Mouse (Mus musculus) layer of hippocampus, postnatal 14 days (tissue): Measurements from ENCODE around the gene Lemd1. TPM values are rescaled to one million over a fixed set of nuclear protein-coding genes. Genes with fewer than 3 reads are reported as not detected.

ENCODE experiments used
- DNase-seq, 2 experiments: peaks; one replicate each; pipeline ENCODE4 v3.0.0; 2021 to 2022; ENCODE audit warnings: low spot score in 2 of 2, mixed read lengths in 1 of 2
- total RNA-seq, 2 experiments: library from RNA; stranded (reverse); gene quantifications; 2 replicates each; pipeline ENCODE4 v1.2.3; 2021

Lemd1 gene
- total RNA-seq, 2 experiments from 2014 or later = 1.4 to 1.8 TPM

DNA sequence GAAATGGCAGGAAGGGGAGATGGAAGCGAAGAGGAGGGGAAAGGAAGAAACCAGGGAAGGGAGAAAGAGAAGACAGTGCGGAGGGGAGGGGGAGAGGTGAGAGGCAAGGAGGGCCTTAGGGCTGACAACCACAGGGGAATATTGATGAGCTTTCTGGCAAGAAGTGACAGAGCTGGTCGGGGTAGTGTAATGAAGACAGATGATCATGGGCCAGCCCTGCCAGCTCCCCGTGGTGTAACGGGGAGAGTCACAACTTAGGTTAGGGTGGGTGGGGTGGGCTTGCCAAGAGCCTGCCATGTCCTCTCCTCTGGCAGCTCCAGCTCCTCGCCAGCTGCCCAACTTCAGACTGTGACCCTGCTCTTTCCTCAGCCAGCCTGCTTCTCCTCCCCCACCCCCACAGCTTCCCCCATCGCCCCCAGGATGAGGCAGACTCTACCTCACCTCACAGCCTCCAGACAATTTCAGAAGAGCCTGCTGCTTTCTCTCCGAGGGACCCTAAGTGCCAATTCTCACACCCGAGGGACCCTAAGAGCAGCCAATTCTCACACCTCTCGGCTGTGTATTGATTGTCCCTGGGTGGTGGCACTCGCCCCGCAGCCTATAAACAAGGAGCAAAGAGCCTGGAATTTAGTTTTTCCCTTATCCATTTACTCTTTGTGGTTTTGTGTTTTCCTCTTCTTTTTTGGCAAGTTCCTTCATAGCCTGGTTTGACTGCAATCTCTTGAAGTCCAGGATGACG is 26.3 kb upstream of the Lemd1 start:
- DNase-seq = no peak

DNA sequence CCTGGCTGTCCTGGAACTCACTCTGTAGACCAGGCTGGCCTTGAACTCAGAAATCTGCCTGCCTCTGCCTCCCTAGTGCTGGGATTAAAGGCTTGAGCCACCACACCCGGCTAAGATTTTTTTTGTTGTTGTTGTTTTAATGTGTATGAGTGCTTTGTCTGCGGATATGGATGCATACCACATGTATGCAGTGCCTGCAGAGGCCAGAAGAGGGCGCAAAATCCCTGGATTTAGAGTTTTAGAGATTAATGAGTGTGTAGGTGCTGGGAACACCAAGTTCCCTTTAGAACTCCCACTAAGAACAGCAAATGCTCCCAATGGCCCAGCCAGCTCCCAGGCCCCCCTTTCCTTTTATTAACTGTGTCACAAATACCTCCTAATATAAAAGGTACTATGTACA is 25.4 kb upstream of the Lemd1 start:
- DNase-seq = no peak

DNA sequence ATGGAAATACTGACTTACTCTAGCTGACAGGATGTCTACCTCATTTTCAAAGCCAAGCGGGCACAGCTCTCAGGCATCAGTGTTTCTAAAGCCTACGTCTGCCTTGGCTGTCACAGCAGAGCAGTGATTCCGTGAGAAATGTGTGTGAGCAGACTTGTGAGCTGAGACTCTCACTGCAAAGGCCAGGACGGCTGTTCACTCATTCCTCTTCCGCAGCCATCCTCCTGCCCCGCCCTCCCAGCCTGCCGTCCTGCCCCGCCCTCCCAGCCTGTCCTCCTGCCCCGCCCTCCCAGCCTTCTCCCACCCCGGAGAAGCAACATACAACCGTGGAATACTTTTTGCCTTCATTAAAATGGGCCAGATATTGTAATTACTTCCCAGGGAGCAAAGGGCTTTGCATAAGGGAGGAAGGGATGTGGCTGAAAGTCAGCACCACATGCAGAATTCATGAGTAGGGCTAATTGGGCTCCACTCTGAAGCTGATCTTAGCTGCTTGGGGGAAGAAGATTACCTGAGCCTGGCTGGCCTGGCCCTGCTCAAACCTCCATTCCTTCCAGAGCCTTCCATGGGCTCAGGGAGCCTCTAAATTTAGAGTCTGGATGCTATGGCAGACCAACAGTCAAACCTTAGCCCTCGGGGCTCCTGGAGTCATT is 23.0 kb upstream of the Lemd1 start:
- DNase-seq = peak in 1 of 2 experiments; percentile 52

- no peak for DNase-seq
Observed at GRCm38 (mm10) chr1:132170698-132171097, 20.5 kb upstream of the Lemd1 start.

DNA sequence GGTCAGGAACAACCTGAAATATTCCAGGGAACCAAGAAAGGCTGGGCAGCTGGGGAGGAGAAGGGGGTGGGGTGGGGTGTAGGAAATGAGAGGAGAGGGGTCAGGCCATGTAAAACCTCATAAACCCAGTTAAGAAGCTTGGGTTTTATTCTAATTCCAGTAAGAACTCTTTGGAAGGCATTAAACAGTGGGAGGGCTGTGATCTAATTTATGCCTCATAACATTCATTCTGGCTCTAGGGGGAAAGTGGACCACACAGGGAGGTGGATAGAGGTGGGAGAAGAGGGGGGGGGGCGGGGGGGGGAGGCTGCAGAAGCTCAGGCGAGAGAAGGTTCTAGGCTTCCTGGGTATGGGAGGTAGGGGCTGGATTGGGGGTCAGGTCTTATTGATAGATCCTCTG is 19.6 kb upstream of the Lemd1 start:
- no peak for DNase-seq

GRCm38 (mm10) chr1:132186303-132186702 is 4.9 kb upstream of the Lemd1 start:
- no peak for DNase-seq

GRCm38 (mm10) chr1:132188442-132189066 is 2.7 kb upstream of the Lemd1 start:
- DNase-seq = no peak

- DNase-seq = no peak
Observed at GRCm38 (mm10) chr1:132189231-132189630, 2.0 kb upstream of the Lemd1 start.

GRCm38 (mm10) chr1:132190040-132190513 is 1.2 kb upstream of the Lemd1 start:
- peak in 1 of 2 experiments; percentile 65 for DNase-seq

GRCm38 (mm10) chr1:132190621-132191092 is 574 bp upstream of the Lemd1 start:
- DNase-seq = no peak

DNA sequence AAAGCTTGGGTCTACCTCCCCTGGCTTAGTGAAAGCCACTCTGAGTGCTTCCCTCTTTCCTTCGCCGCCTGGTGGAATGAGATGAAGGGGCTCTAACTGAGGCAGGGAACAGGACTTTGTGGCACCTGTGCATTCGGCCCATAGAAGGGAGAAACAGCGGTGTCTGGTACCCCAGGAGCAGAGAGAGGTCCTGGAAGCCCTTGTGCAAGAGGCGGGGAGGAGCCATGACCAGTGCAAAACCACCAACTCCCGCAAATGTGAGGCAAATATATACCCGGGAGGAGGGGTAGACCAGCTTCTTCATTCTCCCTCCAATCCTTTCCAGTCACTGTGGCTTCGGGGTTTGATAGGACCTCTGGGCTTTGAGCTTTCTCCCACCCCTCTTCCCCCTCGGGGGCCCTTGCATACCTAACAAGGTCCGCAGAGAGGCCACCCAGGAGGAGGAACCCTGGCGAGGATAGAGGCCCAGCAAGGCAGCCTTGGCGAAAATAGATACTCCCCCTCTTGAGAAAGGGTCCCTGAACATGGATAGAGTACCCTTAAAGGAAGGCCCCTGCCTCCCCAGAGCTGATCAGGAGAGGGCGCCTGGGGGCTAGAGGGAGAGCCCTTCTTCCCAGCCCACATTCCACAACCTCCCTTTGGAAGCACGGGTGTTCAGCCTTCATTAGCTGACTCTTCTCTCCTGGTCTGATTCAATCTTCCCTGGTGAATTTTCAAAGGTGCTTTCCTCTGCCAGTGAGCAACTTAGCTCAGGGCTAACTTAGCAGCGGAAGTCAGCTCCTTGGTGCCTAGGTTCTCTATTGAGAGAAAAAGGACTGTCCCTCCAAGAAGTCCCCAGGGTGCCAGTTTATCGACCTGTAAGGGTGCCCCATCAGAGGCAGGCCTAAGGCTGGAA is 802 bp downstream of the Lemd1 start:
- DNase-seq = peak in 1 of 2 experiments; percentile 15

GRCm38 (mm10) chr1:132193806-132194205 is 2.6 kb downstream of the Lemd1 start:
- DNase-seq = no peak

DNA sequence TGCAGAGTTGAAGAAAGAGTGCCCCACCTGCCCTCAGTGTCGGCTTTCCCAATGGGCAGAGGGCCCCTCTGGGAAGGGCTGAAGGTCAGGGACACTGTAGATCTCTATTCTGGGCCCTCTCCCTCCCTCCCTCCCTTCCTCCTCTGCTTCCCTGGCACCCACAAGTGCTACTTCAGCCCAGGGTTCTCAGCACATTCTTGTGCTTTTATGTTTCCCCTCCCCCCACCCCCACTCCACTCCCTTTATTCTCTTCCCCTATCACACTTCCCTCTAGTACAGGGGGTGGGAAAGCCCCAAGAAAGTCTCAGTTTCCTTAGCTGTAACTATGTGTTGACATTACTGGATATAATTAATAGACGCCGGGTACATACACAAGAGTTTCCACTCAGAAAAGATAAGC is 3.4 kb downstream of the Lemd1 start:
- DNase-seq = no peak

GRCm38 (mm10) chr1:132195100-132195499 is 3.9 kb downstream of the Lemd1 start:
- DNase-seq = no peak

GRCm38 (mm10) chr1:132195681-132196080 is 4.5 kb downstream of the Lemd1 start:
- DNase-seq = no peak

DNA sequence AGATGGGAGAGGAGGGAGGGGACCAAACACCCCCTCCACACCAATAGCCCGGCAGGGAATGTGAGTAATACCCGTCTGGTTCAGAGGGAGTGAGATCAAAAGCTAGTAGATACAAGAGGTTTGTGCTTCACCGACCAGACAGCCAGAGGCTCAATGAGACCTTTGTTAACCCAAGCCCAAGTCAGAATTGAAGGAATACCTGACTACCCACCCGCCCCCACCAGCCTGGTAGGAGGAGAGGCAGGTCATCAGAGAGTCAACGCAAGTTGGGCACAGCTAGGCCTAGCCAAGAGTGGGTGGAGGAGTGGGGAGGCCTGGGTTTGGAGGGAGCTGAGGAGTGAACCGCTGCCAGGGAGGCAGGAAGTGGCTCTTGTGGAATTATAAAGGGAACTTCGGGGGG is 5.1 kb downstream of the Lemd1 start:
- no peak for DNase-seq

DNA sequence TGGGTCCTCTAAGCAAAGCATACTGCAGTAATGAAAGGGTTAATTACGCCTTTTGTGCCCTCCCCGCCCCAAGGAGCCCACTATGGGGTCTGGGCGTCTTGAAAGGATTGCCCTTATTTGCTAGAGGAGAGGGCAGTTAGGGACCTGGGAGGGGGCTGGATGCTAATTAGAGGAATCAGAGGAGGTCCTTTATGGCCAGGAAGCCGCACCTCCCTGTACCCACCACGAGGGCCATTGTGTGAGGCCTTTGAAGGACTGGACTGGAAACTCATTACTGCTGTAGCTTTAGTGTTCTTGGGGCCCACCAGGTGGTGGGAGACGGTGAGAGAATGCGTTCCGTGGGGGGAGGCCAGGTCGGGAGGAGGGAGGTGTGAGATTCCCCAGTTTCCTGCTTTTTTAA is 6.4 kb downstream of the Lemd1 start:
- peak in 1 of 2 experiments; percentile 1 for DNase-seq

DNA sequence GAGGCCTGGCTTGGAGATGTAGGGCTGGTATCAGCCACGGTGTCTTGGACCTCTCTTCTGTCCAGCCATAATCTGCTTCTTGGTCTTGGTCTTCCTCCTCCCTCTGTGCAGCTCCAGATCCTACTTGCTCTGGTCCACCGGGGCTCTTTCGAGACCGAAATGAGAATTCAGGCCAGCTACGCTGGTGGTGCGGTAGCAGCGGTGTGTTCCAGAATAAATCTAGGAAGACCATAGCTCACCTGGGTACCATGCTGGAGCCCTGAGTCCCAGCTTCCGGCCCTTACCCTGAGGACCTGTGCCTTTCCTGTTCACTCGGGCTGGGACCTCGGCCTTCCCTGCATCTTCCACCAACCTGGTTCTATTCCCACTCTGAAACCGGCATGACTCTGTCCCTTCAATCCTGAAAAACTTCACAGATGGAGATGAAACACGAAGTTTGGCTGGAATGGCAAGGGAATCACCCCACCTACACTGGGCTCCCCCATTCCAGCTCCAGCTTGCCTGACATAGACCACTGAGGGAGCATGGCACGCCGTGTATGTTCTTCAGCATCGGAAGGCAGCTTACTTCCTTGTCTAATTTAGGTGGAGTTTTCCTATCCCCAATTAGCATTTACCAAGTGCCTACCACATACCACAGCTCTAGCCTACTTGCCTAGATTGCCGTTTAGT is 7.3 kb downstream of the Lemd1 start:
- DNase-seq = peak in 1 of 2 experiments; percentile 8

DNA sequence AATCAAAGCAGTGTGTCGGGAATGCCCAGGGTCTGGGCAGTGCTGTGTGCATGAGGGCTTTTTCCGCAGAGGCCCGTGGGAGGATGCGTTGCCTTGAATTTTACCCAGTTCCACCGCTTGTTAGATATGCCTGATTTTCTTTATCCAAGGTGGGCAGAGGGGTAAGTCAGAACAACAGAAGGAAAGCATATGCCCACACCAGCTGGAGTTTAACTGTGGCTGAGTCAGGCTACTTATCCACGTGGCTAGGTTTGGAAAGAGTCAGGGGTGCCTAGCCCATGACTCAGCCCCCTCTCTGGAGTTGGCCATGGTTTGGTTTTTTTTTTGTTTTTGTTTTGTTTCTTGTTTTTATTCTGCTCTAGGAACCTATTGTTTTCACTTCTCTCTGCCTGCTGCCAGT is 8.0 kb downstream of the Lemd1 start:
- no peak for DNase-seq

DNA sequence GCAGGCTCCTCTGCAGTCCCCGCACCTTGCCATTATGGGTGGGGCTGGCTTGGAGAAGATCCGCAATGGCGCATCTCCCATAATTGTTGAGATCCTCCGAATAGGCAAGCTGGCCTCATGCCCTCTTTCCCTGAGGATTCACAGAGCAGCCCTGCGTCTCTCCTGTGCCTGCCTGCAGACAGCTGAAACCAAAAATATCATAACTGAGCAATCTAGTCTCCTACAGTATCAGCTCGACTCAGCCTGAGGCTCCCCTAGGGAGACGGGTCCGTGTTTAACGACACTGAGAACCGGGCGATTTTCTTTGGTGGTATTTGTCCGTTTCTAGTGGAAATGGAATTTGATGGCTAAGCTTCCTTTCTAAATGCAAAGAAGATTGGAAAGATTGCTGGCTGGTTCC is 8.7 kb downstream of the Lemd1 start:
- DNase-seq = peak in 1 of 2 experiments; percentile 8
